Mouse (Mus musculus): ENCODE measurements at regions not wholly inside any gene's neighbourhood (a gene's known extent, or its start where the extent isn't known, plus 50 kb on each side); places are given as distances from the start of the nearest gene placed in this dataset.
"Not testable (repeated sequence)": the region's sequence is repeated elsewhere in the genome, so short reads cannot be mapped to it uniquely, and the experiment has no call there.

GRCm38 (mm10) chr7:73039921-73040320 lies 335.4 kb upstream of the Rgma start:
- no peak for DNase-seq

DNA sequence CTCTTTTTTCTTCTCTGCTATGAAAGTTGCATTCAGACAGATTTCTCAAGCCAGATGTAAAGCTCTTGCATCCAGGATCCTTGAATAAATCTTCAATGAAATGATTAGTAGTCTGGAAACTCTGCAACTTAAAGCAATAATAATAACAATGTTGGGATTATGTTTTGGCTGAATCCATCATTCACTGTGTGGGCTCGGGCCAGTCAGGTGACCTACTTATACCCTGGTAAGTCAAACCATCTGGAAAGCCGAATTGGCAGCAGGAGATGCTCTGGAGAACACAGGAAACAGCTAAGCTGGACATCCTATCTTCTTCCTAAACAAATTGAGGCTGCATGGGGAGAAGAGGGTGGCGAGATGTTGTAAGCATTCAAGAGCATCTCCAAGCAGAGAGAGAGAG lies 331.0 kb upstream of the Rgma start:
- DNase-seq = no peak

DNA sequence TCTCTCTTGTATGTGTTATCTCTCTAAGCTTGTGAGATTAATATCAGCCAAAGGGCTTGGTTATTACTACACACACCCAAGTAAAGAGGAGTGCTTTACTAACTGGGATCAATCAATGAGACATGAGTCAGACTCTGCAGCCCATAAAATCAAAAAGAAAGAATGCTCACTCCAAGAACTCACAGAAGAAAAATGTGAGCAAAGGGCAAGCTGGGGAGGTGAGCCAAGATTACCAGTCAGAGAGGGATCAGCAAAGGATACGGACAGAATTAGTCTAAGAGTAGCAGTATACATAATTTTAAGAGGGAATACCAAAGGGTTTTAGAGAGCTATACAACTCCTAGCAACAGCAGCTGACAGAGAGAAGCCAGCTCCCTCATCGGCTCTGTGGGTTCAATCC lies 319.4 kb upstream of the Rgma start:
- DNase-seq = no peak

GRCm38 (mm10) chr7:73063556-73063955 lies 311.8 kb upstream of the Rgma start:
- DNase-seq = no peak

- DNase-seq = no peak
Measured at GRCm38 (mm10) chr7:73068534-73068933, 306.8 kb upstream of the Rgma start.

GRCm38 (mm10) chr7:73069352-73069751 lies 306.0 kb upstream of the Rgma start:
- no peak for DNase-seq

GRCm38 (mm10) chr7:73075391-73075790 lies 299.9 kb upstream of the Rgma start:
- not testable (repeated sequence) for DNase-seq

DNA sequence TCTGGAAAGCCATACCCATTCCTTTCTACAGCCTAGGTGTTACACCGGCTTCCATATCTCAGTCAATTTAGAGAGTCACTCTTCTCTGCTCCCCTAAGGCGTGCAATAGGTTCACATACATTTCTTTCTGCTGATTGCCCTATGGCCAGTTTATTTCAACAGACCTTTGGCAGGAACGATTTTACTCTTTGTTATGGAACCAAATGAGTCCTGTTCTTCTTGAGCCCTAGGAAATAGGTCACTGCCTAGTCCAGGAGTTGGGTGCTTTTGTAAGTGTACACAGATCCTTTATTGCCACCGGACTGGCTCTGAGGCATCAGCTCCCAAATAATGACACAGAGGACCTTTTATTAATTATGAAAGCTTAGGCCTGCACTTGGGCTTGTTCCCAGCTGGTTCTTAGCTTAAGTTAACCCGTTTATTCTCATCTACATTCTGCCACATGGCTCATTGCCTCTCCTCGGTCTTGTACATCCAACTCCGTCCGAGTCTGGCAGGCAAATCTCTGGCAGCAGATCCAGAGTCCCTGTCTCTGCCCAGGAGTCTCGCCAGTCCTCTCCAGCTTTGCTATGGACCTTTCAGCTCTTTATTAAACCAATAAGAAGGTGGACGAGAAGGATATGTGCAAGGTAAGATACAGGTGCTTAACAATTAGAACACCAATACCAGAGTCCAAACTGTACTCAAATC lies 287.7 kb upstream of the Rgma start:
- no peak for DNase-seq

- DNase-seq = no peak
Measured at GRCm38 (mm10) chr7:73088321-73088720, 287.0 kb upstream of the Rgma start.

- DNase-seq = no peak
Measured at GRCm38 (mm10) chr7:73091758-73092157, 283.6 kb upstream of the Rgma start.

DNA sequence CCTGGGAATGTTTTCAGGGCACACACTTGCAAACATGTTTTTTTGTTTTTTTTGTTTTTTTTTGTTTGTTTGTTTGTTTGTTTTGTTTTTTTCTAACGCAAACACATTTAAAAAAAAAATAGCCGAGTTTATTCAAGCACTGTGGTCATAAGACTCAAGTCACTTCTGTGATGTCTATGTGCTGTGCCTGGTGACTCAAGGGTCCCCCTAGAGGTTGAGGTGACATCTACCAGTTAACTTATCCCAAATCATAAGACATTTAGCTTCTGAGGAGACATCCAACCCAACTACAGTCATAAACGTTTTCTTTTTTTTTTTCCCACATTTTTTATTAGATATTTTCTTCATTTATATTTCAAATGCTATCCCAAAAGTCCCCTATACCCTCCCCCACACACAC lies 281.2 kb upstream of the Rgma start:
- DNase-seq = no peak

- DNase-seq = no peak
Measured at GRCm38 (mm10) chr7:73118871-73119270, 256.4 kb upstream of the Rgma start.

- DNase-seq = no peak
Measured at GRCm38 (mm10) chr7:73120276-73120675, 255.0 kb upstream of the Rgma start.

- no peak for DNase-seq
Measured at GRCm38 (mm10) chr7:73124976-73125375, 250.3 kb upstream of the Rgma start.

GRCm38 (mm10) chr7:73125864-73126263 lies 249.4 kb upstream of the Rgma start:
- DNase-seq = no peak

GRCm38 (mm10) chr7:73135786-73136185 lies 239.5 kb upstream of the Rgma start:
- DNase-seq = no peak

DNA sequence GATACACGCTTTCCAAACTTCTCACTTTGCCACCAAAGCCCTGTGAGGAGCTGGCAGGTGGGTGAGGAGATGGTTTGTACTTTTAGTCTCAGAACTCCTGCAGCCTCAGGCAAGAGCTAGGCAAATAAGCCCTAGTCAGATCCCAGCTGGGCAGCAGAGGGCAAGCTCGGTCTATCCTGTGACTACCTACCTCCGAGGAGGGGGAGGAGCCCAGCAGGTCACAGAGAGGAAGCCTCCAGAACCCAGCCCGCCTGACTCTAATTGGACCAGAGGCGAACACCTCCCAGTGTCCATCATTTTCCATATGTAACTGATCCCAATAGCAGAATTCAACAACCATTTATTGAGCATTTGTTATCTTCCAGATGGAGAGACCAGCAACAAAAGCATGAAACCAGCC lies 237.0 kb upstream of the Rgma start:
- DNase-seq = no peak

- DNase-seq = no peak
Measured at GRCm38 (mm10) chr7:73138861-73139493, 236.3 kb upstream of the Rgma start.

- DNase-seq = no peak
Measured at GRCm38 (mm10) chr7:73139901-73140300, 235.4 kb upstream of the Rgma start.

GRCm38 (mm10) chr7:73141167-73141566 lies 234.1 kb upstream of the Rgma start:
- DNase-seq = no peak

- DNase-seq = no peak
Measured at GRCm38 (mm10) chr7:73143902-73144301, 231.4 kb upstream of the Rgma start.

DNA sequence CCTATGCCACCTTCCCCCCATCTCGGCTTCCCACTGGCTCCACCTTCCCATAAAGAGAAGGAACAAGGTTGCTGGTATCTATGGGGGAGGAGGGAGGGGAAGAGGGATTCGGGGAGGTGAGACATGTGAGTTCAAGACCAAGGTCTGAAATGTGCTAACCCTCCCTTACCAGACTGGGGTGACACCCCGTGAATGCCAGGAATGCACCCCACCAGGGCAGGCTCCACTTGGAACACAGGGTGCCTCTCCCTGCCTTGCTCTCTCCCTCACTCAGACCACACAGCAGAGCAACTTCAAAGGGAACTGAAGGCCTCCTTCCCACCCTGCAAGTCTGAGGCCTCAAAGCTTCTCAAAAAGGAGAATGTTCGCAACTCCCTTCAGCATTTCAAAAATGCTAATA lies 230.5 kb upstream of the Rgma start:
- DNase-seq = no peak

- no peak for DNase-seq
Measured at GRCm38 (mm10) chr7:73147251-73147650, 228.1 kb upstream of the Rgma start.

DNA sequence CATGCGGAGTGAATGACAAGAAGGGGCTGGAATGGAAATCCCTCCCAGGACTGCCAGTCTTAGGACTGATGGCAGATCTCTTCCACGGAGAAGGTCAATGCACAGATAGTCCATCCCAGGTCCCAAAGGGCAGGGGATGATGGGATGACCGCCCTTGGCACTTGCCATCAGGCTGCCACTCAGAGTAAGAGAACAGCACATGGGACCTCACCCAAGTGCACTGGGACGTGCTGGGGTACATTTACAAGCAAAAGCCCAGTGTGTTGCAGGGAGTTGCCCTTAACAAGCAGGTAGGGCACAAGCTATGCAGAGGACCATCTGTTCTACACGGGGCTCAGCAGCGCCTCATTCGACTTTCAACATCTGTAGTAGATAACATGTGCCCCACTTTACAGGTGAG lies 224.9 kb upstream of the Rgma start:
- no peak for DNase-seq

Data from thymus, adult 18-20 months (tissue).